Mouse (Mus musculus) left cerebral cortex, adult 9 months (tissue): ENCODE measurements around the gene B3gat3.
"Not testable (repeated sequence)": the region's sequence is repeated elsewhere in the genome, so short reads cannot be mapped to it uniquely, and the experiment has no call there.

Experiments
- DNase-seq, 2 experiments: peaks; one replicate each; pipeline ENCODE4 v3.0.0; 2022; ENCODE audit warnings: low spot score in 2 of 2

The B3gat3 gene

DNA sequence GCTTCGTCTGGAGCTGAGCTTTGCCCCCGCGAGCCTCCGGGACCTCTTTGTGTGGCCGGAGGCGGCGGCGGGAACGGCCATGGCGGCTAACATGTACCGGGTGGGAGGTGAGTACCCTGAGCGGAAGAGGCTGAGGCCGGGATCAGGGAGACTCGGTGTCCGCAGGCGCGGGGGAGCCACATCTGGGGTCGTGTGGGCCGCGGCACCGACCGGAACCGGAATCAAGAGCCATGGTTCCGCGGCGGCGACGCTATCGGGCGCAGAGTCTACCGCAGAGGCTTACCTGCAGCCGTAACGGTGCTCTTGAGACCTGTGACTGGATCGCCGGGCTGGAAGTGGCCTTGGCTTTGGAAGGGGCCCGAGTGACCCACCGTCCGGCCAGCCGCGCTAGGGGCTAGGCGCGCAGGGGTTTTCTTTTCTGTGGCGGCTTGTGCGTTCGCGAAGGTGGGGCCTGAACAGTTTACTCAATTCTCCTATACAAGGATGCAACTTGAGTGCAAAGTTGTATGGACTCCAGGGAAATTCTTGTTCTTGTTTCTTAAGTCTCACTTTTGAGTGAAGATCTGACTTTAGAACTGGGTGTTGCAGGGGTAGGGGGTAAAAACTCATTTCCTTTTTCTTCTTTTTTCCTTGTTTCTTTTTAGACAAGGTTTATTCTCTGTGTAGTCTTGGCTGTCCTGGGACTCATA is 22.2 kb downstream of the B3gat3 start:
- peak in 1 of 2 experiments; percentile 48 for DNase-seq

DNA sequence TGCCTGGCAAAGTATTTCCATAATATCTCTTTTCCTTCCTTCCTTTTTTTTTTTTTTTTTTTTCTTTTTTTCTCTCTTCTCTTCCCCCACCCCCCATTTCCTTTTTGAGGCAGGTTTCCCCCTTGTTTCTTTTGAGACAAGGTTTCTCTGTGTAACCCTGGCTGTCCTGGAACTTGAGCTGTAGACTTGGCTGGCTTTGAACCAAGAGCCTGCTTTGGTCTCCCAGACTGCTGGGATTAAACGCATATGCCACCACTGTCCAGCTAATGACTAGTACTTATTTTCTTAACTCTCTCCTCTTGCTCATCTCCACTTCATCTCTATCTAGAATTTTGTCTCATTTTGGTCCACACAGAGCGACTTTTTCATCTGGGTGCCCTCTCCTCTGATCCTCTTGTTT is 22.9 kb downstream of the B3gat3 start:
- no peak for DNase-seq

DNA sequence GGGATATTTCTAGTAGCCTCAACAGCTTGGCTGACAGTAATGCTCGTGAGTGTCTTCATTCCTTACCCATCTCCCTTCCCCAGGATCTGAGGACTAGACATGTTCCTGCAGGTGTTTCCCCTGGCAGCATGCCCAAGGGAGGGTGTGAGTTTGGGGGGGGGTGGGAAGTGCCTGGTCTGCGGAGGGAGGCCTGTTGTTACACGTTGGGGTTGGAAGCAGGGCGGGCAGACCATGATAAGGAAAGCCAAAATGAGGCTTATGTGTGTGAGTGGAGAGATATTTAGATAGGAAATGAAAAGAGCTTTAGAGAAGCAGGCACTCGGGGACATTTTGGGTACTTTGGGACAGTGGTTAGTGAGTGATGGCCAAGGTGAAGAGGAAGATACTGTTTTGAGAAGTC is 23.9 kb downstream of the B3gat3 start:
- no peak for DNase-seq

DNA sequence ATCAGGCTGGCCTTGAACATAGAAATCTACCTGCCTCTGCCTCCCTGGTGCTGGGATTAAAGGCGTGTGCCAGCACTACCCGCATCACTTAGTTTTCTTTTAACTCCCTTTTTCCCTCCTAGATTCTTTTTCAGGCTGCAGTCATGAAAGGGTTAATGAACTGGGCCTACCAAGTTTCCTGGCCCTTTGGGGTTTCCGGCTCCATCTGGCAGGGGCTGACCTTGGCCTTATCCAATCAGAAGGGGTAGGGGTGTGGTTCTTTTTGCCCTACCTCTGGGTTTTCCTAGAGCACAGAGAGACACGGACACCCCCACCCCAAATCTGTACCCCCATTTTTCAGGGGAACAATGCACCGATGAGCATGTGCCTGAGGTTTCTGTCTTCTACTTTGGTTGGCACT is 24.6 kb downstream of the B3gat3 start:
- no peak for DNase-seq

DNA sequence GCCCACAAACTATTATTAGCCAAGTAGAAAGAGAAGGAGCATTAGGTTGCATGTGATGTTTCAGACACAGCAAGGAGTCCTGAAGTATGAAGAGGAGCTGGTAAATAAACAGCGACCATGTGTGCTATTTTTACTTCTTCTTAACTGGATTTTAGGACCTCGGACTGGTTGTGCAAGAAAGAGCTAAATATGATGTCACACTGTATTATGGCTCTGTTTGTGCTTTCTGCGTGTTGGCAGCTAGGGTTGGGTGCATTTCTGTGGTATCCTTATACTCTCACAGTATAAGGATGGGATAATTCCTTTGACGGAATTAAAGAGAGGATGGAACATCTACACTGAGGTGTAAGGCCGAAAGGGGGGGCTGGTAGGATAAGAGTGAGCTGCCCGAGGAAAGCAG is 25.1 kb downstream of the B3gat3 start:
- DNase-seq: no peak

DNA sequence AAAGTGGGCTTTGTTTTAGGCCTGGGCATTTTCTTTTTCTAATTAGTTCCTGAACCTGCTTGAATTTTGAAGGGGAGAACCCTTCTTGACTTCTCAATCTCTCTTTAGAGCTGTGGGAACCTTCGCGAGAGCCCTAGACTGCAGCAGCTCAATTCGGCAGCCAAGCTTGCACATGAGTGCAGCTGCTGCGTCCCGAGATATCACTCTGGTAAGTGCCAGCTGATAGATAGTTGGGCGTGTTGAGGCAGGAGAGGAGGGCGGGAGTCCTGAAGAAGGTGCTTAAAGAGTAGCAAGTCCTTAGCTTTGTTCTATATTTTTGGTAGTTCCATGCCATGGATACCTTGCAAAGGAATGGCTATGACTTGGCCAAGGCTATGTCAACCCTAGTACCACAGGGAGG is 26.8 kb downstream of the B3gat3 start:
- no peak for DNase-seq

DNA sequence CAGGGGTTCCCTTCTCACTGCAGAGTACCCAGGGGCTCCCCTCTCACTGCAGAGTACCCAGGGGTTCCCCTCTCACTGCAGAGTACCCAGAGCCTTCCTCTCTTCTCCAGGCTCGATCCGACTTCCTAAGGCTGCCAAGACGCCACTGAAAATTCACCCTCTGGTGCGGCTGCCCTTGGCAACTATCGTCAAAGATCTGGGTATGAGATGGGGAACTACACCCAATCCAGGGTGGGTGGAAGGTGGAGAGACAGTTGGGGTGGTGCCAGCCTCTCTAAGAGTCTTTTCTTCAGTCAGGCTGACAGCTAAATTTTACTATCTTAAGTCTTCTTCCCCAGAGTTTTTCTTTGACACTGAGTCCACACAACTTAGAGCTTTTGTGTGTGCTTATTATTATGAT is 30.0 kb downstream of the B3gat3 start:
- DNase-seq: no peak

DNA sequence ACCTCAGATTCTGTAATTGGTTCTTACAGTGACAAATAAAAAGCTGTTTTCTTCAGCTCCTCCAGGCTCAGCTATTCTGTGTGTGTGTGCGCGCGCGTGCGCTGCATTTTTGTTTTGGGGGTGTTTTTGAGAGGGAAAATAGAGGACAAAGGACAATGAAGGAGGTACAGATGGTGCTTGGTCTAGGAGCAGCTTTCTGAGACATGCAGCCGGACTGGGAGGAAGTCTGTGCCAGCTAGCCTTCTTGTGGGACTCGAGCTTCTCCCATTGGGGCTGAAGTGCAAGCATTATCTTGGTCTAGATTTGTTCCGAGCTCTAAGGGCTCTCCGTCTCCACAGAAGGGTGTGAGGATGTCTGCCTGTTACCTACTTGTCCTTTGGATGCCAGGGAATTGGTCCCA is 32.1 kb downstream of the B3gat3 start:
- DNase-seq: no peak

DNA sequence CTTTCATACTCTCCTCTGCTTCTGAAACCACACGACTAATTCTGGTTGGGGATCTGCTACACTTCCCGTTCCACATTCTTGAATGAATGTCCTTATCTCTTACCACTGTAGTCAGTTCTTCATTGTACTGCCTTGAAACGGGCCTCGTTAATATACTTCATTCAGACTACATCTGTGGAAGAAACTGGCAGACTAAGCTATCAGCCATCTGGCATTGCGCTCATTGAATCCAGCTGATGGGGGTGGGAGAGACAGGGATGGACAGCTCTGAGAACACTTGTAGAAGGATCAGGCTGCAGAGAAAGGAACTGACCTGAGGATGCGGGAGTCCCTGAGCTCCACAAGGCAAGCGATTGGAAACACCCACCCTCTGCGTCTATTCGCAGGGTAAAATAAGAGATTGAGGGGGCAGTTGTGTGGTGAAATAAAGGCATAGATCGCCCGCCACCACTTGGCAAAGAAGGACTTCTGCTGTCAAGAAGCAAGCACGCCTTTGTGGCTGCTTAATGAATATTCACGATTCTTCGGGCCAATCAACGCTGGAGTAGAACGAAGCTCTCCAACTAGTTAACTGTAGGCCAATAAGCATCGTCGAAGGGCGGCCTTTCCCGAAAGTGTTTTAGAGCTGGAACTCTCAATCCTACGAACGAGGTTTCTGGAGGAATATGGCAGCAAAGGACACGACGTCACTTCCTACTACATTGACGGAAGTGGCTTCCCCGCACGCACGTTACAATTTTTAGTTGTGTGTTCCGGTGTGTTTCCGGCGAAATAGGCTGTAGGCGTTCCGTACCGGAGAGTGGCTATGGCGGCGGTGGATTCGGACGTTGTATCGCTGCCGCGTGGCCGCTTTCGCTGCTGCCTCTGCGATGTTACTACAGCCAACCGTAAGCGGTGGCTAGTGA is 33.2 kb downstream of the B3gat3 start, which contains the start of gene Tut1:
Tut1 (plus strand) TSS at position 713 of the 905 bp plus-strand sequence.
- DNase-seq: peak; percentile 88 to 98

DNA sequence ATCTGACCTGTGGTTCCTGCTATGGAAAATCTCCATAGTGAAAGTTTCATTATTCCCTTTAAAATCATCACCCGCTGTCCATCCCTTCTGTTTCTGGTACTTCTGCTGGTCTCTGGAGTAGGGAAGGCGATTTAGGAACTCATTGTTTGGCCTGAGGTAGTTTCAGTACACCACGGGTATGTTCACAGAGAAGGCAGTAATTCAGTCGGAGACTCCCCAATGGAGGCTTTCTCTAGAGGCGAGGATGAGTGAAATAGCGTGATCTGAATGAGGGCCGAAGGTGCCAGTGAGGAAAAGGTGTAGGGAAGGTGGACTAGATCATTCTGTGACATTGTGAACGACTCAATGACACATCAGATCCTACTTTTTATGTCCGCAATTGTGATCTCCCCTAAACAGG is 34.0 kb downstream of the B3gat3 start:
- no peak for DNase-seq

DNA sequence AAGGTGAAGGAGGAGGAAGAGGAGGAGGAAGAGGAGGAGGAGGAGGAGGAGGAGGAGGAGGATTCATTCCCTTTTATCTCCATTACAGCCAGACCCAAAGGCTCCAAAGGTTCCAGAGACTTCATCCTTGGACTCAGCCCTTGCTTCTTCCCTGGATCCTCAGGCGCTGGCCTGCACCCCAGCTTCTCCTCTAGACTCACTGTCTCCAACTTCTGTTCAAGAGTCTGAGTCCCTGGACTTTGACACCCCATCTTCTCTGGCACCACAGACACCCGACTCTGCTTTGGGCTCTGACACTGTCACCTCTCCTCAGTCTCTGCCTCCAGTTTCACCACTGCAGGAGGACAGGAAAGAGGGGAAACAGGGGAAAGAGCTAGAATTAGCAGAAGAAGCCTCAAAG is 42.1 kb downstream of the B3gat3 start:
- no peak for DNase-seq

DNA sequence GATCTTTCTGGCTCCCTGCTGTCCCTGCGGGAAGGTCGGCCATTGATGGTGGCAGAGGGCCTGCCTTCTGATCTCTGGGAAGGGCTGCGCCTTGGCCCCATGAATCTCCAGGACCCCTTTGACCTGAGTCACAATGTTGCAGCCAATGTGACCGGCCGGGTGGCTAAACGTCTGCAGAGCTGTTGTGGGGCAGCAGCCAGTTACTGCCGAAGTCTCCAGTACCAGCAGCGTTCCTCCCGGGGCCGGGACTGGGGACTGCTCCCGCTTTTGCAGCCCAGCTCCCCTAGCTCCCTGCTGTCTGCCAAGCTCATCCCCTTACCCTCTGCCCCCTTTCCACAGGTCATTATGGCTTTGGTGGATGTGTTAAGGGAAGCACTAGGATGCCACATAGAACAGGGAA is 44.9 kb downstream of the B3gat3 start:
- no peak for DNase-seq

DNA sequence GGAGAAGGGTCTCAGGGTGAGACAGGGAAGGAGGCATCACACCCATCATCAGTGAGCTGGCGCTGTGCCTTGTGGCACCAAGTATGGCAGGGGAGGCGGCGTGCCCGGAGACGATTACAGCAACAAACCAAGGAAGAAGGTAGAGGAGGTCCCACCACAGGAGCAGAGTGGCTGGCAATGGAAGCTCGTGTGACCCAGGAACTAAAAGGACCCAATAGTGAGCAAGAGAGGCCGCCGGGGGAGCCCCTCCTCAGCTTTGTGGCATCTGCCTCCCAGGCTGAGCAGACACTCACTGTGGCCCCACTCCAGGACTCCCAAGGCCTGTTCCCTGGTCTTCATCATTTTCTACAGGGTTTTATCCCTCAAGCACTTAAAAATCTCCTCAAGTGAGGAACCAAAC is 45.6 kb downstream of the B3gat3 start:
- DNase-seq: peak in 1 of 2 experiments; percentile 30

DNA sequence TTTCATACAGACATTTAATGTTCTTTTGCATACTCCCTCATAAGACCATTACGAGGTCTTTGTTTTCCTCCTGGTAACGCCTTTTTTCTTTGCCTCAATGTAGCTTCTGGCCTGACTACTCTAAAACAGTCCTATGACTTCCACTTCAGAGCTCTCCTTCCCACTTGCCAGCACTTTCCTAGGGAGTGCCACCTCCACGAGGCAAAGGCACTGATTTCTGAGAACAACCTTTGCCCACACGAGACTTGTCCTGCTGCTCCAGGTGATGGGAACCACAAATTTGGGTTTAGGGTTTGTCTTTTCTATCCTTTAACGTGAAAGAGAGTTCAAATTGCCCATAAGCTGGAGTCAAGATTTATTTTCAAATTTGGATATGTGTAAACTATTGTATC is 46.0 kb downstream of the B3gat3 start:
- DNase-seq: no peak

DNA sequence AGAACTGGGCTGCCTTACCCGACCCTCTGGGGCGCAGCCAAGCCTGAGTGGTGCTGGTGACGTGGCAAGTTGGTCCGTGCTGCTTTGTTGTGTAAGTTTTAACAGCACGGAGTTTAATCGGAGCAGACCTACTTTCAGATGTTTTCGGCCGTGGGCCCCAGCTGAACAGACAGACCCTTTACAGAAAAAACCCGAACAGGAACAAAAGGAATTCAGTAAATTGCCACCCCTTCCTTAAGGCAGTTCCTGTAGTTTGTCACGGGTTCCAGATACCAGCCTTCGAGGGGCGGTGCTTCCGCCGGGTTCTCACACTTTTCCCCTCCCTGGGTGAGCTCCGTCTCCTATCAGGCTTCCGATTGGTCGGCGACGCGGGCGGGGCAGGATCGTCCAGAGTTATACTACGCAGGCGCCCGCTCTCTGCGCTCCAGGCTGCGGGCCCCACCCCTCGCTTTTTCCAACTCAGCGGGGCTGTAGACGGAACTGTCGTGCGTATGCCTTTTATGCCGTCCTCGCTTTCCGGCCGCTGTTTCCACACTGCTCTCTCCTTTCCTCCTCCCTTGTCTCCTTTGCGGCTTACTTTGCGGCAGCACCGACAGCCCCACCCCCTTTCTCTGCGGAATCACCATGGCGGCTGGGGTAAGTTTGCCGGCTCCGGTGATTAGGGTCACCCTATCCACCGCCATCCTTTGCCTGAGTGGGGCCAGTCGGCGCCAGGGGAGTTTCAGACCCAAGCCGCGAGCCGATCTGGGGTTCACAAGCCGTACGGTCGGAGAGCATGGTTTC is 46.6 kb downstream of the B3gat3 start, which contains the start of gene Eef1g:
Eef1g (plus strand) TSS at position 452 of the 783 bp plus-strand sequence.
- DNase-seq: peak; percentile 99

DNA sequence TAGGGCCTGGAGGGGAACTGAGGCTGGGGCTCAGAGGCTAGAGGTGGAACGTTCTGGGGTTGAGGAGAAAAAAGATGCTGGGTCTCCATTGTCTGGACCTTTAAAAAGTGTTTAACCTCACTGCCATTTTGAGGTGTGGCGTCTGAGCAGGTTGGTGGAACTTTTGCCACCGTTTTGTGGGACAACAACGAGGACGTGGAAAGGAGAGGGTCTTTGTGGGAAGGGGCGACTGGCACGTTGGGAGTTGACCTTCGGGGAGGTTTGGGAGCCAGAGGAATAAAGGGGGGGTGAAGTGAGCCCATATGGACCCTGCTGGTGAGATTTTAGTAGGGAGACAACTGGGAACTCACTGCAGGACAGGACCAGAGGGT is 47.2 kb downstream of the B3gat3 start:
- no peak for DNase-seq

DNA sequence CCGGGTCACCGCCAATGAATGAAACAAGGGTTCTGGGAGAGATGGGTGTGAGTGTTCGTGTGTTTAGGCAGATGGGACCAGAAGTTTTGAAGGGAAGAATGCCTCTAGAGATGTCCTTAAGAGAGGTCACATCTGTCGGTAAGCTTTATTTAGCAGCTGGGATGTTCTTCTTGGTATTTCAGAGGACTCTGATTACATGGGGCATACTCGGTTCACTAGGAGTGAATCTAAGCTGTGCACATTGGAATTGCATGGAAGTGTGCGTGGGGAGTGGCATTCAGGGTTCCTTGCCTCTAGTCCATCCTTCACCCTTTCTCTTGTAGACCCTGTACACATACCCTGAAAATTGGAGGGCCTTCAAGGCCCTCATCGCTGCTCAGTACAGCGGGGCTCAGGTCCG is 47.7 kb downstream of the B3gat3 start:
- no peak for DNase-seq

DNA sequence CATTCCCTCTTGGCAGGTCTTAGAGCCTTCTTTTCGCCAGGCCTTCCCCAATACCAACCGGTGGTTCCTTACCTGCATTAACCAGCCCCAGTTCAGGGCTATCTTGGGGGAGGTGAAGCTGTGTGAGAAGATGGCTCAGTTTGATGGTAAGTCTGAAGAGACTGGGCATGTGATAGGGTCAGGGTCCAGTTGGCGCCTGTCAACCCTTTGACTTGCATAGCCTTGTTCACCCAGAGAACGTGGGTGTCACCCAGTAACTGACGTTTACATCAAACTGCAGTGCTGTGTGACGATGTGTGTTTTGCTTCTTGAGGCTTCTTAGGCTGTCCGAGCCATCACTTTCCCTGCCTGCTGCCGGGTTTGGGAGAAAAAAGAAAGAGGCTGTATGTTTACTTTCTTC is 52.3 kb downstream of the B3gat3 start:
- not testable (repeated sequence) for DNase-seq

DNA sequence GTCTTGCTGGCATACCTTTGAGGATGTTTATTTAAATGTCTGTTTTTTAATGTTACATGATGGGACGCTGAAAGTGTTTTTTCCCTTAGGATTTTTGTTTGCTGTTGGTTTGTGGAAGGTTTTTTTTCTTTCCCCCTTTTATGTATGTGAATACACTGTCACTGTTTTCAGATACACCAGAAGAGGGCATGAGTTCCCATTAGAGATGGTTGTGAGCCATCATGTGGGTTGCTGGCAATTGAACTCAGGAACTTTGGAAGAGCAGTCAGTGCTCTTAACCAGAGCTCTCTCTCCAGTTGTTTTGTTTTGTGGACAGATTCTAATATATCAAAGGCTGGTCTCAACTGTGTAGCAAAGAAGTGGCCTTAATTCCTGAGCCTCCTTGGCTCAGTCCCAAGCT is 54.5 kb downstream of the B3gat3 start:
- DNase-seq: no peak

DNA sequence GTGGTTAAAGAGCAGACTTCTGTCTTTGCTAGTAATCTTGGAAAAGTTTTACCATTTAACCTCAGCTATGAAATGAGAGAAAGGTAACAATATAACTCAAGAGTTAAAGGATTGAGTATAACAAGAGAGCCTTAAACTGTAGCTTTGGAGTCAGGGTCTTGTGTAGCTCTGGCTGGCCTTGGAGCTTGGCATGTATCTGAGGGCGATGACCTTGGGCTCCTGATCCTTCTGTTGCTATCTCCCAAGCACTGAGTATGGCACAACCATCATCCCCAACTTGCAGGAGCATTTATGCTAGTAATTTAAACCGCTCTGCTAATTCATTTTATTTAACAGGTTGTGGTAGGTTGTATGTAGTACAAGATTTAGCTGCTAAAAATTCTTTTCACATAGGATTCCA is 55.3 kb downstream of the B3gat3 start:
- no peak for DNase-seq

DNA sequence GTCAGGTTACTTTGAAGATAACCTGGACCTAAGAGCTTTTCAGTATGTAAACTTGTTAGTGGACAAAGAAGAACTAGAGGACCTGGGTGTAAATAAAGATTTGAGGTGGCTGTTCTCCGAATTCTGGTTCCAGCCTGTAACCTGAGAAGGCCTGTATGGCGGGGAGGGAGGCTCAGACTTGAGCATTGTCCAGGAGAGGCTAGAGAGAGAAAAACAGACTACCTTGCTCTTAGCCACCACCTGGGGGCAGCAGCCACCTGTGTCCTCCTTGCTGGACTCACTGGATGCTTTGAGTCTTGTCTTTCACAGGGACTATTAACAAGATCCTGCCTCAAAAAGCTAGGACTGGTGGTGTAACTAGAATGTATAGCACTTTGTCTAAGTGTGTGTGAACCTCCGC is 56.4 kb downstream of the B3gat3 start:
- DNase-seq: no peak
